Mouse (Mus musculus) kidney, adult 2 months (tissue): ENCODE data around the gene Antxr1. TPM values are rescaled to one million over a fixed set of nuclear protein-coding genes. Genes with fewer than 3 reads are reported as not detected.

ENCODE experiments used
- DNase-seq: peaks from one replicate; pipeline ENCODE4 v3.0.0; 2021
- H3K27ac ChIP-seq: fragments of 200-500 bp; 2 replicates; pipeline ENCODE4 v1.5.1; 2012; ENCODE audit warnings: low read depth, low read length, control low read depth, inconsistent platforms; ENCODE audit not compliant: insufficient read depth
- H3K27me3 ChIP-seq: fragments of 200-500 bp; replicated peaks from 2 replicates; pipeline ENCODE4 v1.6.1; 2012; ENCODE audit warnings: mild to moderate bottlenecking, moderate library complexity, low read length, inconsistent platforms; ENCODE audit not compliant: control insufficient read depth, insufficient read depth
- H3K36me3 ChIP-seq: fragments of 200-500 bp; 2 replicates; pipeline ENCODE4 v1.6.1; 2012; ENCODE audit warnings: mild to moderate bottlenecking, moderate library complexity, low read length, inconsistent platforms; ENCODE audit not compliant: control insufficient read depth, insufficient read depth
- H3K4me1 ChIP-seq: fragments of 200-500 bp; 2 replicates; pipeline ENCODE4 v1.6.1; 2011; ENCODE audit warnings: low read length; ENCODE audit not compliant: control insufficient read depth, insufficient read depth
- H3K4me3 ChIP-seq: fragments of 200-500 bp; 2 replicates; pipeline ENCODE4 v1.5.1; 2011; ENCODE audit warnings: mild to moderate bottlenecking, low read depth, low read length, control low read depth; ENCODE audit not compliant: insufficient read depth
- CTCF ChIP-seq: fragments of 200-500 bp; conservative IDR thresholded peaks from 2 replicates; pipeline ENCODE4 v1.5.1; 2011; ENCODE audit warnings: low read depth, mild to moderate bottlenecking, control low read depth, low read length, moderate library complexity, mixed read lengths; ENCODE audit not compliant: insufficient read depth, insufficient read length
- POLR2A ChIP-seq: fragments of 200-500 bp; IDR thresholded peaks from one replicate; pipeline ENCODE4 v1.6.1; 2011; ENCODE audit warnings: low read depth, low read length, control low read depth
- WGBS: fragments of 180-500 bp; shearing (Covaris S2); methylation state at CpG from one replicate; pipeline ENCODE4 v1.1.7; 2018; 5-methylcytosine and 5-hydroxymethylcytosine counted together
- polyA plus RNA-seq: library from polyadenylated mRNA; depleted of rRNA; stranded (reverse); fragments of >200 nt; gene quantifications from 2 replicates; pipeline ENCODE4 v1.2.3, GENCODE M21; 2012

Gene Antxr1
- polyA plus RNA-seq, 1 experiment: 2.0 TPM

GRCm38 (mm10) chr6:87248226-87248834 is 87.3 kb downstream of the Antxr1 start:
- DNase-seq: no peak
- no peak for TF ChIP-seq CTCF
- no peak for TF ChIP-seq POLR2A
- Histone ChIP-seq H3K4me3 (no peak overlapping the region), H3K36me3 (no peaks in the 10 kb centered on the region), H3K27ac (no peak overlapping the region), H3K27me3 (no peaks in the 10 kb centered on the region), H3K4me1 (no peaks in the 10 kb centered on the region)
- 56% methylated on average over 9 of the region's 9 CpGs for WGBS

GRCm38 (mm10) chr6:87244117-87245100 is 91.2 kb downstream of the Antxr1 start:
- Histone ChIP-seq H3K27ac (no peak overlapping the region), H3K4me1 (no peaks in the 10 kb centered on the region), H3K4me3 (no peak overlapping the region), H3K27me3 (no peaks in the 10 kb centered on the region), H3K36me3 (no peaks in the 10 kb centered on the region)
- TF ChIP-seq CTCF (no peak), POLR2A (no peak)
- 75% methylated on average over 9 of the region's 9 CpGs for WGBS
- DNase-seq: no peak

GRCm38 (mm10) chr6:87237260-87237659 is 98.4 kb downstream of the Antxr1 start:
- 84% methylated on average over 4 of the region's 4 CpGs for WGBS
- TF ChIP-seq CTCF (no peak), POLR2A (no peak)
- H3K4me3 ChIP-seq: no peak overlapping the region
- H3K27ac ChIP-seq: no peak overlapping the region
- H3K27me3 ChIP-seq: no peaks in the 10 kb centered on the region
- H3K4me1 ChIP-seq: no peaks in the 10 kb centered on the region
- no peak for DNase-seq
- no peaks in the 10 kb centered on the region for H3K36me3 ChIP-seq

GRCm38 (mm10) chr6:87236061-87236460 is 99.6 kb downstream of the Antxr1 start:
- Histone ChIP-seq H3K27me3 (no peaks in the 10 kb centered on the region), H3K4me3 (no peak overlapping the region), H3K4me1 (no peaks in the 10 kb centered on the region), H3K36me3 (no peaks in the 10 kb centered on the region), H3K27ac (no peak overlapping the region)
- WGBS: 61% methylated on average over 8 of the region's 8 CpGs
- no peak for DNase-seq
- TF ChIP-seq POLR2A: no peak
- TF ChIP-seq CTCF: no peak

GRCm38 (mm10) chr6:87233111-87233510 is 102.5 kb downstream of the Antxr1 start:
- Histone ChIP-seq H3K27ac (no peak overlapping the region), H3K27me3 (no peaks in the 10 kb centered on the region), H3K4me1 (no peaks in the 10 kb centered on the region), H3K36me3 (no peaks in the 10 kb centered on the region), H3K4me3 (no peak overlapping the region)
- no peak for TF ChIP-seq CTCF
- no peak for TF ChIP-seq POLR2A
- DNase-seq: no peak
- WGBS: 75% methylated on average over 4 of the region's 4 CpGs

GRCm38 (mm10) chr6:87230041-87230440 is 105.6 kb downstream of the Antxr1 start:
- no peaks in the 10 kb centered on the region for H3K27me3 ChIP-seq
- no peaks in the 10 kb centered on the region for H3K36me3 ChIP-seq
- TF ChIP-seq POLR2A (no peak), CTCF (no peak)
- WGBS: 98% methylated on average over 2 of the region's 2 CpGs
- no peak overlapping the region for H3K4me3 ChIP-seq
- peaks cover 2% of the 10 kb centered on the region; the same call in 1 of the 2 replicates for H3K4me1 ChIP-seq
- DNase-seq: no peak
- no peak overlapping the region for H3K27ac ChIP-seq

GRCm38 (mm10) chr6:87227940-87228339 is 107.7 kb downstream of the Antxr1 start:
- Histone ChIP-seq H3K4me1 (peaks cover 2% of the 10 kb centered on the region; the same call in 1 of the 2 replicates), H3K27ac (no peak overlapping the region), H3K4me3 (no peak overlapping the region), H3K36me3 (no peaks in the 10 kb centered on the region), H3K27me3 (no peaks in the 10 kb centered on the region)
- WGBS: 35% methylated on average over 10 of the region's 10 CpGs
- TF ChIP-seq CTCF (no peak), POLR2A (no peak)
- peak; percentile 36 for DNase-seq
